Mouse (Mus musculus): Measurements from ENCODE around the gene Sytl3.
"Not testable (repeated sequence)": the region's sequence is repeated elsewhere in the genome, so short reads cannot be mapped to it uniquely, and the experiment has no call there.

Gene Sytl3

DNA sequence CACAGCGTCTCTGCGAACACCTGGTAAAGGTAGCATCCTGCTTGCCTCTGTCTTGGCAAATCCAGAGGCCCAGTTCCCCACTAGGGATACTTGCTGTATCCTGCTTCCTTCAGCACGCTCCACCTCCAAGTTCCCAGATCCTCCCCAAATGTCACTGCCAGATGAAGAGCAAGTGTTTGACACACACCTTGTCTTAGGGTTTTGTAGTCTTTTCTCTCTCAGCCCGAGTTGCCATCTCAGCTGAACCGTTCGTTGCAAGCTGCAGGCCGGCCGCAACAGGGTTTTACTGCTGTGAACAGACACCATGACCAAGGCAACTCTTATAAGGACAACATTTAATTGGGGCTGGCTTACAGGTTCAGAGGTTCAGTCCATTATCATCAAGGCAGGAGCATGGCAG, 12.1 kb upstream of the Sytl3 start:
- DNase-seq (ENCODE audit: low spot score in 2 of 2): peak; percentile 31 to 40

DNA sequence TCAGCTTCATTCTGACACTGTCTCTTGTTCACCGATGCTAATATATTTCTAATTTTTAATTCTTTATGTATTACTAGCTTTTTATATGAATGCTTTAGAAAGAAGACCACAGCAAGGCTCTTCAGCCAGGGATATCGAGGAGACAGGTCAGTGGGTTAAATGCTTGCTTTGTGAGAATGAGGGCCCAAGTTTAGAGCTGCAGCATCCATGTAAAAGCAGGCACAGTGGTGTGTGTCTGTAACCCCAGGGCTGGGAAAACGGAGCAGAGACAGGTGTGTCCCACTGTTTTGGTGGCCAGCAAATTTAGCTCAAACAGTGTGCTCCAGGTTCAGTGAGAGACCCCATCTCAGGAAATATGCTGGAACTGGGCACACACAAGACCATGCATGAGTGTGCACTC, 11.4 kb upstream of the Sytl3 start:
- not testable (repeated sequence) for DNase-seq (ENCODE audit: low spot score in 2 of 2)

DNA sequence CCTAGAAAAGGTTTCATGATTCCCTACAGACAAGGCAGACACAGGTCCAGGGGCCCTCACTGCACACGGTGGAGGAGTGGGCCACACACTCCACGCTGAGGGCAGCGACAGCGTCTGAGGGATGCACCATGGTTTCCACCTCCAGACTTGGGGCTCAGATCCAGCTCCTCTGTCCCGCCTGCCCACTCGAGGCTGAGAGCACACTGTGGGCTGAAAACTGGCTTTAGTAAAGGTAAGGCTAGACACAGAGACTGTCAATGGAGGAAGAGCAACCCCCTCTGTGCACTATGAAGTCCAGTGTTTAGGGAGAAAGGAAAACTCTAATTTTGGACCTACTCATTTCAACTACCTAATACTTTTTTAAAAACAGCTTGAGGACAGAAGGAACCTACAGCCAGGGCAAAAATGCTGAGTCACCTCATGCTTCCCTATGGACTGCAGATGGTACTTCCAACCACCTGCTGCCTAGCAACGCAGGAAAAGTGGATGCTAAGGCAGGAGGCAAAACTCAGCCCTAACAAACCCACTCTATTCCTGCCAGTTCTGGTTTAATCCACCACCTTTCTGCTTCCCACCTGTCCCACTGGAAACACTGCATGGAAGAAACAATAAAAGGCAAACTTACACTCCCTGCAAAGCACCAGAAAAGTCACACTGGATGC, 7.9 kb upstream of the Sytl3 start:
- DNase-seq (ENCODE audit: low spot score in 2 of 2): peak; percentile 34 to 35

DNA sequence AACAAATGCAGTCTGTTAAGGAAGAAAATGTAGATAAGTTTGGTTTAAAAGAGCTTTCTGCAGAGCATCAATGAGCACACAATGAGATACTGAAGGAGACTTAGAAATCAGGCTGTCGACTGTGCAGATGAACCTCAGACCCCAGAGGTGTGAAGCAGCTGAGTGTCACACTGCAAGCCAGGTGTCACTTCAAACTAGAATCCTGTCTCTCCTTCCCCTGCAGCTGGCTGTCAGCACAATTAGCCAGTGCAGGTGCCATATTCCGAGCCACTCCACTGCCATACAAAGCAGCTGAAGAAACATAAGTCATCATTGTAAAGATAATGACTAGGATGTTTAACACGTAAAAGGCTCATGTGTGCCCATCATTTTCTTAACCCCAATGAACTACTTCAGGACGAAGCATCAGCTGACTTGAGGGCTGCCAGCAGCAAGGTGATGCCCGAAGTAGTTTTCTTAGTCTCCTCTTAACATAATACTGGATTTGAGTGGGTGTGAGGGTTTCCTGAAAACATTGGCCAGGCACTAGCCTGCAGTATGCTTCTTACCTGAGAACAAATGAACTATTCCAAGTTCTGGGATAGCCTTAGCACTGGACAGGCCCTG, 5.4 kb upstream of the Sytl3 start:
- not testable (repeated sequence) for DNase-seq (ENCODE audit: low spot score in 2 of 2)

DNA sequence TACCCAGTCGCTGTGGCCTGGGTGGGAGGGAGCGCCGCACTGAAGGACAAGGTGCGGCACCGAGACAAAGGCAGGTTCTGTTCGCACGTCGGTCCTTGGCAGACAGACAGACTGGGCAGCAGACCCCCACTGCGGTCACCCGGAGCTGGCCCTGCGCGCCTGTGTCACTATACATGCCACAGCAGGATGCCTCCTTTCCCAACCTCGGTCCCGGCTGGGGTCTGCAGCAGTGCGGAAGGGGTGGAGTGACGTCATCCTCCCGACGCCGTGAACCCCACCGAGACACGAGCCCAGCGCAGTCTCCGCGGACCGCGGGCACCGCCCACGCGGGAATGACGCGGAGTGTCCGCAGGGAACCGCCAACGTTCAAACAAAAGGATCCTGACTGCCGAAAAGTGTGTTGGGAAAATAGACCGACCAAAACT, 3.8 kb upstream of the Sytl3 start:
- DNase-seq (ENCODE audit: low spot score in 2 of 2): peak; percentile 86

DNA sequence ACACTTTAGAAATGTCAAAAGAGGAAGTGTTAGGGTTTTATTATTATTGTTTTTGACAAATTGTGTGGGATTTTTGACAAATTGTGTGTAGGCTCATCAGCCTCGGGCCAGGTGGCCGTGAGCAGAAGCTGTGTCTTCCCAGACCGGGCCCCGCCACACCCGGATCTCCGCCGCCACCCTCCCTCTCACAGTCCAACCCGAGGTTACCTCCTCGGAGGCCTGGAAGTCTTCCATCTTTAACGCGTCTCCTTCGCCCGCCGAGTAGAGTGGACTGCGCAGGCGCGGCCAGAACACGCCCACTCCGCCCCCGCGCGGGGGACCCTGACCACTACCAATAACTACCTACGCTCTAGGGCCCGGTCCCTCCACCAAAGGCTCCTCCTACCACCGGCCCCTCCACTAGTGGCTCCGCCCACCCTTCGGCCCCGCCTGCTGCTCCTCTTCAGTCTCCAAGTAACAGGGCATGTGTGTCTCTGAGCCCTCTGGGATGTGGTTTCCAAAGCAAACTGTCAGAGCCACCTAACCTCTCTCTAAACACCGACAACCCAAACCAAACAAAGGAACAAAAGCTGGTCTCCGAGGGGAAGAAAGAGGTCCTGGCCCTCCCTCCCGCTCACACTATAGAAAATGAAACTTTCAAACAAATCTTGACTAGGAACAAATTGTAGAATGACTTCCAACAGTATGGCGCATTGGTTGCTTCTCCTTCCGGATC, 3.2 kb upstream of the Sytl3 start, which contains the start of gene Dynlt1f:
Gene Dynlt1f (minus strand): TSS at position 334 of the 715 bp plus-strand sequence.
- peak; percentile 67 to 82 for DNase-seq (ENCODE audit: low spot score in 2 of 2)

DNA sequence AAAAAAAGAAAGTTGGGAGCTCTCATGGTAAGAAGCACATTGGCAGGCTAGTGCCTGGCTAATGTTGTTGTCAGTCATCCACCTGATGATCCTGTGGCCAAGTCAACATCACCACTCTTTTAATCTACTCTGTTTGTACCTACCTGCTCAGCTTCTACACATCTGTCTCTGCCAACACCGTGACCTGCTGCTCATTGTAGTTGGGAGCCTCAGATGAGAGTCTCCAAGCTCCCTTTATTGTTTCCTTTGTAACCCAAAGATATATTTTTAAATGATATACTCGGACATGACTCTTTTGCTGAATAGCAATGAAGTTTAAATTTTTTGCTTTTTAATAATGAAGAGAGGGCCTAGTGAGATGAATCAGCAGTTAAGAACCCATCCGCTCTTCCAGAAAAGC, 2.4 kb upstream of the Sytl3 start:
- peak in 1 of 2 experiments; percentile 36 for DNase-seq (ENCODE audit: low spot score in 2 of 2)

DNA sequence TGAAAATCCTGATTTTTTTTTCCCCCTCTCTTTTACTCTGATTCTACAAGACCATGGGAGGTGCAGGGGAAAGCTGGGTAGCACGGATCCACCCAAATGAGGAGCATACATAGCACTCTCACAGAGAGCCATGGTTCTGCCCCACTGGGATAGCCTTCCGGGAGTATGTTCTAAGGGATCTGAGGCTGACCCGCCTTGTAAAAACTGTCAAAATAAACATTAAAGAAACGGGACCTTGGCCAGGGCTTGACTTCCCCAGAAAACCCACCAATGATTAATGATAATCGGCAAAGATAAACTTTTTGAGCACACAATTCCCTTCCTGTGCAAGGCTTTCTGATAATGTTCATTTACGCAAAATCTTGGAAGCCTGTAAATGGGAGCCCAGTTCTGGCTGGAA, 1.7 kb downstream of the Sytl3 start:
- DNase-seq (ENCODE audit: low spot score in 2 of 2): not testable (repeated sequence)

DNA sequence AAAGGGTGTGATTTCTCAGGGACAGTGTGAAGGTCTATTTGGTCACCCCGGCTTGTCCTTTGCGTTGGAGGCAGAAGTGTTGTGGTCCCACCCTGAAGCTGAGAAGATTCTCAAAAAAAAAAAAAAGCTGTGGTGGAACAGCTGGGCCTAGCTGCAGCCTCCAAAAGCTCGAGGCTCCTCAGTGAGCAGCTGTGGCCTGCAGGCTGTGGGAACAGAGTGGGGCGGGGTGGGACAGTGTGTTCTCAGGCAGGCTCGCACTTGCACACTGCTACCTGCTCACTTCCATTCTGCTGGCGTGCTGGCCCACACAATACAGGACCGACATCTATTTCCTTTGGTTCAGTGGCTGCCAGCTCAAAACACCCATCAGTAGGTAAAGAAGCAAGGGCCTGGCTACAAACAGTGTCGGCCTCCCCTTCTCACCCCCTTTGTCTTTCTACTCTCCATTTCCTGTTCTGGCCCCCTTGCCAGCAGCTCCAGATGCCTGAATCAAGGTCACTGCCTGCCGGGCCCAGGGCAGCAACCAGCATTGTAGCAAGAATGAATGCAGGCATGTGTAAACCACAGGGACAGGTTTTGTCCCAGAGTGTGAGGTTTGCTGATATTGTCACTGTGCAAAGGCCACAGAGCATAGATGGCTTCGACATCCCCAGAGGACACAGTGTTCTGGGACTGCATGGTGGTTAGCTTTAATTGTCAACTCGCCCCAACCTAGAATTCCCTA, 2.4 kb downstream of the Sytl3 start:
- not testable (repeated sequence) for DNase-seq (ENCODE audit: low spot score in 2 of 2)

DNA sequence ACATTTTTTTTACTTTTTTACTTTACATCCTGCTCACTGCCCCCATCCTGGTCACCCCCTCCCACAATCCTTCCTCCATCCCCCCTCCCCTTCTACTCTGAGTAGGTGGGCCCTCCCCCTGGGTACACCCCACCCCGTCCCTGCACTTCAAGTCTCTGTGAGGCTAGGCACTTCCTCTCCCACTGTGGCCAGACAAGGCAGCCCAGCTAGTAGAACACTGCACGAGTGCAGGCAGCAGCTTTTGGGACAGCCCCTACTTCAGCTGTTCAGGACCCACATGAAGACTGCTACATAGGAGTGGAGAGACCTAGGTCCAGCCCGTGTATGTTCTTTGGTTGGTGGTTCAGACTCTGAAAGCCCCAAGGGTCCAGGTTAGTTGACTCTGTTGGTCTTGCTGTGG, 3.9 kb downstream of the Sytl3 start:
- DNase-seq (ENCODE audit: low spot score in 2 of 2): not testable (repeated sequence)

DNA sequence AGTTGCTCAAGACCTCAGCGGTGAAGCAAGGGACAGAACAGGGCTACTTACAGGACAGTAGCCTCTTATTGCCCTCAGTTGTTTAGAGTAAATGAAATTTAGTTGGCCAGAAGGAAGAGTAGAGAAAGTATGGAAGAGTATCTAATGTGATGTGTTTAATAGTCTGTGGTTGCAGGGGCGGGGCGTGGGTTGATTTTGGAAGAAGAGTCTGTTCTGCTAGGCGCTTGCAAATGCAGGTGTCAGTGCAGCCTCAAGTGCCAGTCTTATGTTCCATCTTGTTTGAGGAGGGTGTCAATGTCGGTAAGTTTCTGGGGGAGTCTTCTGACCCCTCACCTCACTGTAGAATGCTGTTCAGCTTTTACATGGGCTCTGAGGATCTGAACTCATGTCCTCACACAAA, 6.5 kb downstream of the Sytl3 start:
- not testable (repeated sequence) for DNase-seq (ENCODE audit: low spot score in 2 of 2)

DNA sequence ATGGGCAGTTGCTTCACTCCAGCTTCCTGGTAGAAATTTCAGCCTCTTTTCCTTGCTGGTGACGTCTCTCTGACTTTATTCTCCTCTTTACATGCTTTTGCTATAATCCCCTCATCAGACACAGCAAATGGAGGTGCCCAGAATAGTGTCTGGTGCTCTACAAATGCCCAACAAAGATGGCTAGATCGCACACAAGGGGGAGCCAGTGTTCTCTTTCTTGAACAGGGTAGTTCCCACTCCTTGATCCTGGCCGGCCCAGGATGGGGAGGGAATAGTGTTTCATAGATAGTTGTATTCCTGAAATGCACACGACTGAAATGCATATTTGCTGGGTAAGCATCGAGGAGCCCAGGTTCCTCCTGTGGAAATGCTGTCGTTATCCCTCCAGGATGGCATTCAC, 9.6 kb downstream of the Sytl3 start:
- not testable (repeated sequence) for DNase-seq (ENCODE audit: low spot score in 2 of 2)

DNA sequence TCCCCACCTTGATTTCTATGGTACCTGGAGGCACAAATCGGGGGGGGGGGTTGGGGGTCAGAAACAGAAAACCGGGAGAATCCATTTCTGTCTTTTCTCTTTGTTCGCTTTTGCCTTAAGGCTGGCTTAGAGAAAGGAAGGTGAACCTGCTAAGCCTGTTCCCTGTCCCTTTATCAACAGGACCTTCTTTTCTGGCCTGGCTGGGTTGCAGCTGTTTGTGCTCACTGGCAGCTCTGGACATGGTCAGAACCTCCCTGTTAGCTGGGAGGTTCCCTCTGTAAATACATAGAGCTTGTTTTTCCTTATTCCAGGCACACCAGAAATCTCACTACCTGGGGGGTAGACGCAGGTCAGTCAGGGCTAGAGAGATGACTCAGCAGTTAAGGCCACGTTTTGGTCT, 15.4 kb downstream of the Sytl3 start:
- not testable (repeated sequence) for DNase-seq (ENCODE audit: low spot score in 2 of 2)

DNA sequence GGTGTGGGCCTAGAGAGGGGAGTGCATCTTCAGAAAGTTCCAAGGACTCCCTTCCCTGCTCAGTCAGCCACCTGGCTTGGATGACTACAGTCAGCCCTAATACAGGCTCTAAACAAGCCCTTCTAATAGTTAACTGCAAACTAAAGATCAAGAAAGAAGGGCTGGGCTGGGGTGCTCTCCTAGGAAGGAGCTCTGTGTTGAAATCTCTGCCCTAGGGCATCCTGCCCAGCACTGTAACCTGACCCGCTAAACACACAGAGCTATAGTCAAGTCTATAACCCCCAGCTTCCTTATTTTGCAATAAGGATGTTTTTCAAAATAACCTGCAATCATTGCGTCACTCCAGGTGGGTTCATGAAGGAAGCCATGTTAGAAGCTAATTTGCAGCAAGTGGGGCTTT, 19.2 kb downstream of the Sytl3 start:
- DNase-seq (ENCODE audit: low spot score in 2 of 2): not testable (repeated sequence)

DNA sequence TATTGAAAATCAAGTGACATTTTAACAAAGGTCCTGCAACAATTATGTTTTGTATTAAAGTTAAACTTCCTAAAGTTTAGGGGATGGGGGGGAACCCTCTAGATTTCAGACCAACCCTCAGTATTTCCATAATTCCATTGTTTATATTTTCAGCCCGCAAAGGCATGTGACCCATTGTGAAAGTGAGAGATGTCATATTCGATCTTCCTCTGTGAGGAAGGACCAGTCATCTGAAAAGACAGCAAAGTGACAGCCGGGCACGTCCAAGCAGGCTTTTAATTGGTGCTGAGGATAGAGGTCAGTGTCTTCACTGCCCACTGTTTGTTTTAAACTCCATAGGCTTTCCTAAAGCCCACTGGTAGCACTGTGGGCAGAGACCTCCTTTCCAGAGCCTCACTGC, 22.8 kb downstream of the Sytl3 start:
- not testable (repeated sequence) for DNase-seq (ENCODE audit: low spot score in 2 of 2)

DNA sequence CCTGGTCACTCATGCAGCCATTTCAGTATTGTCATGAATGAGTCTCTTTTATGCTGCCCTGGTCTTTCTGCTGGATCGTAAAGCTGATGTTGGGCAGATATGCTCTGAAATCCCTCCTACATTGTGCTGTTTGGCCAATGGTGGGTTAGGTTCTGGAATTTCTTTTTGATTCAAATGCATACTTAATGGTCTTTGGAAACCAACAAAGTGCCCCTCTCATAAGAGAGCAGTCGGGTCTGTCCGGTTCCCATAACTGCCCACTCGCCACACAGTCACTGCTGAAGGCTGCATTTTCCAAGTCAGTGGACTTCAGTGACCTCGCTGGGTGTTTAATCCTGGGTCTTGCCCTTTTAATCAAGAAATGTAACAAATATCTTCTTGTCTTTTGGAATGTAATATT, 24.8 kb downstream of the Sytl3 start:
- DNase-seq (ENCODE audit: low spot score in 2 of 2): not testable (repeated sequence)

DNA sequence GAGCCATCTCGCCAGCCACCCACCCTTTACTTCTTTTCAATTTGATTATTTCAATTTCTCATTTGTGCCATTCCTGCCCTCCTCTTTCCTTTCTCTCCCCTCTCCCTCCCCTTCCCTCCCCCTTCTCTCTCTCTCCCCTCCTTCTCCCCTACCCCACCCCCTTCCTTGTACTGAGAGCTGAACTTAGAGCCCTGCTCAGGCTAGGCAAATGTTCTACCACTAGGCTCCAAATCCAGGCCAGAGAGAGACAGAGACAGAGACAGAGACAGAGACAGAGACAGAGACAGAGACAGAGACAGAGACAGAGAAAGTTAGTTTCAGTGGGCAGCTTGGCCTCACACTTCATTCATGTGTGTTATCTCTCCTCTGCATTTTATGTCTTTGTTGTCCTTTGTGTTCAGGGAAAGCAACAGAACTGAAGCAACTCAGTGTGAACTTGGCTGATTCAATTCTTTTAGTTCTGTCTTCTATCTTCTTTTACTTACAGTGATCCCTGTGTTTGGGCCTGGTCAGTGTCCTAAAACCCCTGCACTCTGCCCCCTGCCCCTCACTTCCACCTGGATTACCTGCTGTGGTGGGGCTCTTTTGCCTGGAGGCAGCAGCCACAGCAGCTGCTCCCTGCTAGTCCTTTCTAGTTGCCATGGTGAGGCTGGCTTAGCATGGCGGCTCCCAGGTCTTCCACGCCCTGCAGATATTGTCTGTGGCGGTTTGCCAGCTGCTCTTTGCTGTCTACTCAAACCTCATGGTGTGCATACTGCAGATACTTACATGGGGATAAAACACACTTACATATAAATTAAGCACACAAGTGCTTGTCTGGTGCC, 25.8 kb downstream of the Sytl3 start:
- DNase-seq (ENCODE audit: low spot score in 2 of 2): not testable (repeated sequence)

DNA sequence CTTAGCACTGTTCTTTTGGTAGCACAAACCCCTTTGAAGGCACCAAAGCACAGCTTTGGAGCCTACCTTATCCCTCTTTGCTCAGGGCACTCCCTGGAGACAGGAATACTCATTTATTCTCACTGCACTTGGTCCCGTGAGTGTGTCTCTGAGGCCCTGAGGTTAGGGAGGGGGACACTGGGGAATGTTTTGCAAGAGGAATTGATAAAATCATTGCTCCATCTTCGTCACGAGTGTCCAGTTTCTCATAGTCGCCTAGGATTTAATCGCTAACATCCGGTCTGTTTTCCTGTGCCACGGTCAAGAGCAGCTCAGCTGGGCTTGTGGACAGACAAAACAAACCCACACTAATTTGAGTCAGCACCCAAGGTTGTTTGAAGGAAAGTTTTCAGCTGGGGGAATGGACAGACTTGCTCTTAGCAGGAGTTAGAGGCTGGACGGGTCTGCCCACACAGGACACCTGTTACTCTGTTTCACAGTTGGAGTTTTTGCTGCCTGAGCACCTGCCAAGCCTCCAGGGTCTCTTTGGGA, 26.5 kb downstream of the Sytl3 start:
- not testable (repeated sequence) for DNase-seq (ENCODE audit: low spot score in 2 of 2)

DNA sequence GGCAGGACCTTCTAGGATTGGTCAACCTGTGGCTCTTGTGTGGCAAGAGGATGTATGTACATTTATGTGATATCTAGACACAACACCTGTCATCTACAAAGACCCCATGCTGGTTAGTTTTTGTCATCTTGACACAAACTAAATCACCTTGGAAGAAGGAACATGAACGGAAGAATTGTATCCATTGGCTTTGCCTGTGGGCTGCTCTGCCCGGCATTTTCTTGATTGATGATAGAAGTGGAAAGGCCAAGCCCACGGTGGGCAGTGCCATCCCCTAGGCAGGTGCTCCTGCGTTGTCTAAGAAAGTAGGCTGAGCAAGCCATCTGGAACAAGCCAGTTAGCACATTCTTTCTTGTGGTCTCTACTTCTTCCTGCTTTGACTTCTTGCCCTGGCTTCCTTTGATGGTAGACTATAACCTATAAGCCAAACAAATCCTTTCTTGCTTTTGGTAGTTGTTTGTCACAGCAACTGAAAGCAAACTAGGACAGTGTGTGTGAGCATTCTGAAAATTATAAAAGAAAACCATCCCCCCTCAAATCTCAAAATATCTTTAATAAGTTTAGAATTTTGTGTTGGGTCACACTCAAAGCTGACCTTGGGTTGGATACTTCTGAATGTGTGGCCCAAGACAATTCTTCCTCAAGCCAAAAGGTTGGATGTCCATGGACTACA, 27.5 kb downstream of the Sytl3 start:
- not testable (repeated sequence) for DNase-seq (ENCODE audit: low spot score in 2 of 2)

DNA sequence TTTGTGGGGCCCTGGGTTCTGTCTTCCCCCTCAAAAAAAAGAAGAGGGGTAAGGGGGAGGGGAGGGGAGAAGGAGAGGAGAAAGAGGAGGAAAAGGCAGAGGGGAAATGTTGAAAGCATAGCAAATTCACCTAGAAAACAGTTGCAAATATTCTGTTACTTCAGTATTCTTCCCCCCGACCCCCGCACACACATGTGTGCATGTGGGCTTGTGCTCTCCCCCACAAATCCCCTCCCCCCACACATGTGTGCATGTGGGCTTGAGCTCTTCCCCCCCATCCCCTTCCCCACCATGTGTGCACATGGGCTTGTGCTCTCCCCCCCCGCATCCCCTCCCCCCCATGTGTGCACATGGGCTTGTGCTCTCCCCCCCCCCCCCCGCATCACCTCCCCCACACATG, 30.5 kb downstream of the Sytl3 start:
- peak in 1 of 2 experiments; percentile 34 for DNase-seq (ENCODE audit: low spot score in 2 of 2)

Measured in right cerebral cortex, postnatal 10 days (tissue).